9 mouse cellular contexts compared by ENCODE assay signal in the genomic region with DNA sequence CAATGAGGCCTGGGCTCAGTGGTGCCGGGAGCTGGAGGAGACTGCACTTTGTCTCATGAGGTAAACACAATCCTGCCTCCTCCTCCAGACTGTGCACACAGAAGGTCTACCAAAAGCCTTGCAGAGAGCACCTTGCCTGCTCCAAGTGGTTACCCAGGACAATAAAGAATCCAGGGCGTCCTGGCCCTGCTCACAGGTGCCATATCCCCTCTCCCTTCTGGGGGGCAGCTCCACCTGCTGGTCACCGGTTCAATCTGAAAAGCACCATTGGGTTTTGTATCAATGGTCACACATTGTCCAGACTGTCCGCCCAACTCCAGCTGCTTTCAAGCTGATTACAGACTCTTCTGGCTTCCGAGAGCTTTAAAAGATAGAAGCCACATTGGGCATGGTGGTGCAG. TPM values are rescaled to one million over a fixed set of nuclear protein-coding genes. Genes with fewer than 3 reads are reported as not detected.
A peak's percentile ranks its signal among the peaks of the same experiment; 100 is the strongest.
DNase-seq lines count a peak whose midpoint lies in the region; ATAC-seq and TF ChIP-seq lines count a peak whose summit lies in the region.
"Had no signal": no experiment of that assay in that cellular context is flagged by ENCODE, and none has a peak within 500 bp of the region (broad histone marks: within the 10 kb centered on the region; RNA-seq: fewer than 3 reads in every experiment).

No protein-coding gene starts in this region.

- H3K4me2 ChIP-seq in neural tube, embryonic 11.5 days (ENCODE audit: low read depth) = no peak overlapping the region
- no peak overlapping the region for H3K4me2 ChIP-seq in midbrain, embryonic 11.5 days
- H3K4me2 ChIP-seq: hindbrain, embryonic 15.5 days had no signal

- no peaks in the 10 kb centered on the region for H3K9me3 ChIP-seq in neural tube, embryonic 11.5 days (ENCODE audit: control insufficient read depth, low read length)
- H3K9me3 ChIP-seq in midbrain, embryonic 11.5 days (ENCODE audit: control insufficient read depth, low read length) = peaks cover 5% of the 10 kb centered on the region; the same call in 1 of the 2 replicates
- H3K9me3 ChIP-seq: hindbrain, embryonic 15.5 days had no signal

- no peak overlapping the region for H3K4me3 ChIP-seq in neural tube, embryonic 11.5 days (ENCODE audit: low read depth, low read length)
- H3K4me3 ChIP-seq in small intestine, adult 2 months (ENCODE audit: low read depth, low read length) = no peak overlapping the region
- H3K4me3 ChIP-seq in midbrain, embryonic 11.5 days (ENCODE audit: low read depth, low read length) = no peak overlapping the region
- H3K4me3 ChIP-seq: hindbrain, embryonic 15.5 days had no signal

- WGBS in neural tube, embryonic 11.5 days = 59% methylated on average over 5 of the region's 5 CpGs
- WGBS in small intestine, adult 2 months = 44% methylated on average over 5 of the region's 5 CpGs
- 51% methylated on average over 5 of the region's 5 CpGs for WGBS in midbrain, embryonic 11.5 days

- TF ChIP-seq CTCF in small intestine, adult 2 months (IDR thresholded peaks at IDR 0.05; ENCODE audit: extremely low read depth, insufficient read length, insufficient replicate concordance, low read depth, low read length) = peak; percentile 63; the same call in 1 of the 2 replicates

- no peak overlapping the region for H3K9ac ChIP-seq in neural tube, embryonic 11.5 days (ENCODE audit: low read length)
- H3K9ac ChIP-seq in midbrain, embryonic 11.5 days (ENCODE audit: low read length) = no peak overlapping the region
- H3K9ac ChIP-seq: hindbrain, embryonic 15.5 days had no signal

- peaks cover 6% of the 10 kb centered on the region; the same call in 1 of the 2 replicates for H3K4me1 ChIP-seq in neural tube, embryonic 11.5 days (ENCODE audit: control insufficient read depth, insufficient read depth, low read length)
- no peaks in the 10 kb centered on the region for H3K4me1 ChIP-seq in small intestine, adult 2 months (ENCODE audit: control insufficient read depth, insufficient read depth, insufficient read length, low read length)
- H3K4me1 ChIP-seq in midbrain, embryonic 11.5 days (ENCODE audit: control insufficient read depth, insufficient read depth, low read length) = peaks cover 17% of the 10 kb centered on the region

- 0 out of 2 replicates have a peak, but pooled peaks cover 6% of the 10 kb centered on the region for H3K27me3 ChIP-seq in neural tube, embryonic 11.5 days (ENCODE audit: control insufficient read depth, insufficient read depth, low read length)
- H3K27me3 ChIP-seq in small intestine, adult 2 months (ENCODE audit: control insufficient read depth, insufficient read depth, low read length) = no peaks in the 10 kb centered on the region; the same call in 1 of the 2 replicates
- peaks cover 26% of the 10 kb centered on the region for H3K27me3 ChIP-seq in midbrain, embryonic 11.5 days (ENCODE audit: control insufficient read depth, insufficient read depth, low read length)

- no peak overlapping the region for H3K27ac ChIP-seq in neural tube, embryonic 11.5 days (ENCODE audit: low read depth, low read length)
- H3K27ac ChIP-seq in small intestine, adult 2 months (ENCODE audit: insufficient read depth, low read depth, low read length) = no peak overlapping the region
- no peak overlapping the region for H3K27ac ChIP-seq in midbrain, embryonic 11.5 days (ENCODE audit: low read depth, low read length)
- H3K27ac ChIP-seq: hindbrain, embryonic 15.5 days had no signal

- ATAC-seq in neural tube, embryonic 11.5 days (ENCODE audit: insufficient read depth, low FRiP score, low TSS enrichment) = no peak
- no peak for ATAC-seq in midbrain, embryonic 11.5 days (ENCODE audit: low FRiP score)

- H3K36me3 ChIP-seq in neural tube, embryonic 11.5 days (ENCODE audit: control insufficient read depth, insufficient read depth, low read length) = no peaks in the 10 kb centered on the region
- H3K36me3 ChIP-seq in small intestine, adult 2 months (ENCODE audit: control insufficient read depth, insufficient read depth, low read length) = no peaks in the 10 kb centered on the region
- no peaks in the 10 kb centered on the region for H3K36me3 ChIP-seq in midbrain, embryonic 11.5 days (ENCODE audit: control insufficient read depth, insufficient read depth, low read length)
- H3K36me3 ChIP-seq: hindbrain, embryonic 15.5 days had no signal

- peak; percentile 55 for DNase-seq in adrenal gland, postnatal 10 days
- no peak for DNase-seq in adrenal gland, adult 8-10 months
- peak; percentile 26 for DNase-seq in neural tube, embryonic 11.5 days (ENCODE audit: low spot score)
- DNase-seq in neural tube, embryonic 10.5 days (ENCODE audit: extremely low spot score, low spot score) = no peak
- DNase-seq in kidney, adult 9 months = peak; percentile 50
- no peak for DNase-seq in layer of hippocampus, postnatal 10 days (ENCODE audit: low spot score in 2 of 2)
- no peak for DNase-seq in midbrain, embryonic 11.5 days (ENCODE audit: low spot score, missing footprints)

- TF ChIP-seq POLR2A in small intestine, adult 2 months (IDR thresholded peaks at IDR 0.05; ENCODE audit: low read depth, low read length) = no peak

RNA-seq across cellular contexts. Expression of gene Ddx50, which starts 32.0 kb away (rescaled TPM):
- 100 to 1,000 TPM; 115 to 120 TPM for total RNA-seq in adrenal gland, postnatal 10 days (2021)
- total RNA-seq in adrenal gland, adult 8-10 months (2022) = 100 to 1,000 TPM; 110 to 134 (median 120) TPM
- polyA plus RNA-seq in neural tube, embryonic 11.5 days (2014; fragmentation: Nextera tagmentation; extraction: Ambion mirVana) = 118 and 123 TPM in 2 replicates
- 1.3 and 2.8 TPM in 2 replicates for polyA plus RNA-seq in small intestine, adult 2 months (2012; rRNA removed)
- 10 to 100 TPM; 78.5 to 86.4 TPM for total RNA-seq in layer of hippocampus, postnatal 10 days (2021)
- 127 and 143 TPM in 2 replicates for polyA plus RNA-seq in midbrain, embryonic 11.5 days (2014; fragmentation: Nextera tagmentation; extraction: Ambion mirVana)

RNA-seq across cellular contexts. Expression of gene Stox1, which starts 42.9 kb away (rescaled TPM):
- total RNA-seq in adrenal gland, postnatal 10 days (2021) = 1 to 10 TPM; 1.1 to 1.8 TPM
- 1 to 10 TPM in 2 of 4 experiments, under 1 TPM in 2; 0.66 to 1.2 (median 0.99) TPM for total RNA-seq in adrenal gland, adult 8-10 months (2022)
- 1.1 and 1.9 TPM in 2 replicates for polyA plus RNA-seq in neural tube, embryonic 11.5 days (2014; fragmentation: Nextera tagmentation; extraction: Ambion mirVana)
- polyA plus RNA-seq in small intestine, adult 2 months (2012; rRNA removed) = 0.11 and 0.14 TPM in 2 replicates
- 1 to 10 TPM; 3.2 to 3.5 TPM for total RNA-seq in layer of hippocampus, postnatal 10 days (2021)
- 2.4 and 2.5 TPM in 2 replicates for polyA plus RNA-seq in midbrain, embryonic 11.5 days (2014; fragmentation: Nextera tagmentation; extraction: Ambion mirVana)

Comparison
In these comparisons a context has a peak if more than half of its experiments do, and no peak if none do; other contexts are left out.
1. DNase-seq: peak in adrenal gland, postnatal 10 days (single experiment), neural tube, embryonic 11.5 days (single experiment) and kidney, adult 9 months (single experiment); none in adrenal gland, adult 8-10 months (single experiment), neural tube, embryonic 10.5 days (single experiment), layer of hippocampus, postnatal 10 days (0 of 2) and midbrain, embryonic 11.5 days (single experiment).